Mouse (Mus musculus) lung, embryonic 16.5 days (tissue): ENCODE measurements around the gene Rasl2-9. TPM values are rescaled to one million over a fixed set of nuclear protein-coding genes. Genes with fewer than 3 reads are reported as not detected.
"Not testable (repeated sequence)": the region's sequence is repeated elsewhere in the genome, so short reads cannot be mapped to it uniquely, and the experiment has no call there.

Source experiments
- ATAC-seq: fragments of 200-750 bp; cut with Nextera tagmentation; 2 replicates; pipeline ENCODE4 v1.8.0; 2017; ENCODE audit warnings: low read depth, mild to moderate bottlenecking, moderate library complexity
- H3K27ac ChIP-seq: fragments of 300-500 bp; sonication (generic); 2 replicates; pipeline ENCODE4 v1.5.1; 2014; ENCODE audit warnings: mild to moderate bottlenecking, control low read depth, low read length
- H3K27me3 ChIP-seq: fragments of 300-500 bp; sonication (generic); 2 replicates; pipeline ENCODE4 v1.6.1; 2014; ENCODE audit warnings: low read depth, low read length, mixed read lengths; ENCODE audit not compliant: control insufficient read depth, insufficient read depth
- H3K36me3 ChIP-seq: fragments of 300-500 bp; sonication (generic); 2 replicates; pipeline ENCODE4 v1.6.1; 2014; ENCODE audit warnings: low read length; ENCODE audit not compliant: control insufficient read depth, insufficient read depth
- H3K4me1 ChIP-seq: fragments of 300-500 bp; sonication (generic); replicated peaks from 2 replicates; pipeline ENCODE4 v1.6.1; 2014; ENCODE audit warnings: low read length, mixed read lengths; ENCODE audit not compliant: control insufficient read depth, insufficient read depth
- H3K4me2 ChIP-seq: fragments of 300-500 bp; sonication (generic); 2 replicates; pipeline ENCODE4 v1.6.1; 2014; ENCODE audit warnings: low read depth, low read length, control low read depth
- H3K4me3 ChIP-seq: fragments of 300-500 bp; sonication (generic); 2 replicates; pipeline ENCODE4 v1.5.1; 2014; ENCODE audit warnings: mild to moderate bottlenecking, low read length, control low read depth
- H3K9ac ChIP-seq: fragments of 300-500 bp; sonication (generic); 2 replicates; pipeline ENCODE4 v1.6.1; 2014; ENCODE audit warnings: low read length, control low read depth
- H3K9me3 ChIP-seq: fragments of 300-500 bp; sonication (generic); 2 replicates; pipeline ENCODE4 v1.6.1; 2016; ENCODE audit warnings: low read length; ENCODE audit not compliant: control insufficient read depth
- WGBS: fragments of 180-500 bp; shearing (Covaris S2); extraction: QIAGEN DNeasy Blood & Tissue Kit; methylation state at CpG from one replicate; pipeline ENCODE4 v1.1.7; 2014; 5-methylcytosine and 5-hydroxymethylcytosine counted together
- polyA plus RNA-seq: library from polyadenylated mRNA; unstranded; fragments of >200 nt; fragmentation: Nextera tagmentation; extraction: Ambion mirVana; gene quantifications from 2 replicates; pipeline ENCODE4 v1.2.1, GENCODE M21; 2015

The Rasl2-9 gene
- polyA plus RNA-seq, 1 experiment from 2014 or later, result 0.51 TPM

GRCm38 (mm10) chr7:5083325-5084105, 42.2 kb downstream of the Rasl2-9 start:
- H3K4me3 ChIP-seq, result no peak overlapping the region
- H3K36me3 ChIP-seq, result peaks cover 15% of the 10 kb centered on the region; the same call in 1 of the 2 replicates
- no peaks in the 10 kb centered on the region for H3K27me3 ChIP-seq
- H3K9ac ChIP-seq, result no peak overlapping the region
- H3K4me2 ChIP-seq, result no peak overlapping the region
- 90% methylated on average over 18 of the region's 18 CpGs for WGBS
- peaks cover 17% of the 10 kb centered on the region for H3K4me1 ChIP-seq
- H3K27ac ChIP-seq, result no peak overlapping the region
- no peak for ATAC-seq
- H3K9me3 ChIP-seq, result no peaks in the 10 kb centered on the region

- H3K4me1 ChIP-seq, result peaks cover 17% of the 10 kb centered on the region
- 94% methylated on average over 2 of the region's 2 CpGs for WGBS
- H3K4me3 ChIP-seq, result no peak overlapping the region
- H3K9me3 ChIP-seq, result no peaks in the 10 kb centered on the region
- H3K36me3 ChIP-seq, result peaks cover 24% of the 10 kb centered on the region
- ATAC-seq, result no peak
- H3K4me2 ChIP-seq, result peak overlapping the region; percentile 84; the same call in 1 of the 2 replicates
- no peak overlapping the region for H3K27ac ChIP-seq
- H3K27me3 ChIP-seq, result no peaks in the 10 kb centered on the region
- H3K9ac ChIP-seq, result 0 out of 2 replicates have a peak overlapping the region, but pooled peaks have one; percentile 42
Observed at GRCm38 (mm10) chr7:5081939-5082338, 43.8 kb downstream of the Rasl2-9 start.

GRCm38 (mm10) chr7:5081241-5081640, 44.5 kb downstream of the Rasl2-9 start:
- no peaks in the 10 kb centered on the region for H3K9me3 ChIP-seq
- no peak for ATAC-seq
- 60% methylated on average over 6 of the region's 6 CpGs for WGBS
- H3K4me1 ChIP-seq, result peaks cover 17% of the 10 kb centered on the region
- peaks cover 29% of the 10 kb centered on the region for H3K36me3 ChIP-seq
- no peak overlapping the region for H3K27ac ChIP-seq
- H3K9ac ChIP-seq, result peak overlapping the region; percentile 99
- H3K4me3 ChIP-seq, result peak overlapping the region; percentile 97
- no peaks in the 10 kb centered on the region for H3K27me3 ChIP-seq
- H3K4me2 ChIP-seq, result peak overlapping the region; percentile 84

- WGBS, result 8% methylated on average over 6 of the region's 6 CpGs
- H3K27me3 ChIP-seq, result no peaks in the 10 kb centered on the region
- peaks cover 17% of the 10 kb centered on the region for H3K4me1 ChIP-seq
- peaks cover 32% of the 10 kb centered on the region for H3K36me3 ChIP-seq
- no peak for ATAC-seq
- H3K4me3 ChIP-seq, result peak overlapping the region; percentile 97
- peak overlapping the region; percentile 84 for H3K4me2 ChIP-seq
- H3K27ac ChIP-seq, result peak overlapping the region; percentile 94
- H3K9ac ChIP-seq, result peak overlapping the region; percentile 99
- no peaks in the 10 kb centered on the region for H3K9me3 ChIP-seq
Observed at GRCm38 (mm10) chr7:5080815-5081214, 44.9 kb downstream of the Rasl2-9 start.

DNA sequence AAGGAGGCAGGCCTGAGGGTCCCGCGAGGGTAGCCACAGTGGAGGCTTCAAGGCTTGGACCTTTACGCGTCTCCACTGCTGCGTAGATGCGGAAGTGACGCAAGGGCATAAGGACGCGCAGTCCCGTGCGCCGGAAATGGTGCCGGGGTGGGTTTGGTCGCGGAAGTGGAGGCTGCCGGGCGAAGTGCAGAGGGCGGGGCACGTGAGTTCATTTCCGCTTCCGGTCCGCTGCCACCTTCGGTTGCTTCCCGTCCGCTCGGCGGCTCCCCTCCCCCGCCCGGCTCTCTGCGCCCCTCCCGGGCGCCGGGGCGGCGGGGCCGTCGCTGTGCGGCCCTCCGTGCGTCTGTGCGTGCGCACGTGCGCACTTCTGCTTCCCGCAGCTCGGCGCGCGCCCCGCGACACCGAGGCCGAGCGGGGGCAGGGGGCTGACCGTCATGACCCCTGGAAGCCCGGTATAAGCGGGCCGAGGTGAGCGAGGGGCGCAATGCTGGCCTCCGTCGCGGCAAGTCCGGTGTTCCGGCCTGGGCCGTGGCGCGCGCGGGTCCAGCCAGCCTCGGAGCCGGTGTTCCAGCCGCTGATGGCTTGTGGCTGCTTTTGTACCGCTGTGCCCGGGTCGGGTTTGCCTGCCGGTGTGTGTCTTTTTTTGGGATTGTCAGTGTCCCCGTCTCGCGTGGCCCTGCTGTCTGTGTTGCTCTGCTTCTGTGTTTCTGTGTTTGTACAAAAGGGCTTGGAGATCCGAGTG, 45.6 kb downstream of the Rasl2-9 start, which contains the start of gene Epn1:
Gene Epn1, plus strand, starts transcription at position 226 of the 742 bp plus-strand sequence.
- Histone ChIP-seq H3K4me1 (peaks cover 17% of the 10 kb centered on the region), H3K4me2 (peak within 1 kb of the TSS; percentile 84), H3K27me3 (no peaks in the 10 kb centered on the region), H3K4me3 (peak within 1 kb of the TSS; percentile 97), H3K9ac (peak within 1 kb of the TSS; percentile 99), H3K36me3 (peaks cover 31% of the 10 kb centered on the region), H3K9me3 (no peaks in the 10 kb centered on the region), H3K27ac (peak within 1 kb of the TSS; percentile 94)
- under 1% methylated on average over 77 of the region's 81 CpGs for WGBS
- ATAC-seq, result peak; percentile 97

DNA sequence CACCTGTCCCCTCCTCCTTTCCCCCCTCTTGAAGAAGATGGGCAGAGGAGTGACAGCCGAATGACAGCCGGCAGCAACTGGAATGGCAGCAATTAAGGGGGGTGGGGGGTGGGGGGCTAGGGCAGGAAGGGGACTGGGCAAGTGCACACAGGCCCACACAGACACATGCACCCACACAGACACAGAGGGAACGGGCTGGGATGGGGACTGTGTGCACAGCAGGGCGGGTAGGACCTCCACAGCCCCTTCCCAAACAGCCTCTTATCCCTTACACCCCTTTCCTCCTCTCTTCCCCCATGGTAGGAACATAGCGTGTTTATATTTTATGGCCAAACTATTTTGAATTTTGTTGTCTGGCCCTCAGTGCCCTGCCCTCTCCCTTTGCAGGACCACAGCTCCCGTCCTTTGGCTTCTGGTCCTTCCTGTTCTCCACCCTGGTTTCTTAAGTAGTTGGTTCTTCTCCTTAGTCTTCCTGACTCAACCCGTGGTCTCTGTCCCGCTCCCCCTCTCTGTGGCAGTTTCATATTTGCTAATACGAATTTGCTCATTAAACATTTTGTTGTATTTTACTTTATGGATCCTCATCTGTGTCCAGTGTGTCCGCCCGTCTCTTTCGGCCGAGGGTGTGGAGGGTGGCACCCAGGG, 46.3 kb downstream of the Rasl2-9 start:
- Histone ChIP-seq H3K9ac (peak overlapping the region; percentile 99), H3K4me3 (peak overlapping the region; percentile 97), H3K27ac (peak overlapping the region; percentile 94), H3K4me1 (peaks cover 17% of the 10 kb centered on the region), H3K36me3 (peaks cover 38% of the 10 kb centered on the region), H3K4me2 (peak overlapping the region; percentile 84)
- H3K27me3 ChIP-seq, H3K9me3 ChIP-seq: not testable (repeated sequence)
- peak; percentile 29 for ATAC-seq
- 29% methylated on average over 9 of the region's 13 CpGs for WGBS

GRCm38 (mm10) chr7:5076931-5077330, 48.8 kb downstream of the Rasl2-9 start:
- Histone ChIP-seq H3K9ac (no peak overlapping the region), H3K27me3 (no peaks in the 10 kb centered on the region), H3K4me2 (no peak overlapping the region), H3K36me3 (peaks cover 41% of the 10 kb centered on the region), H3K4me3 (no peak overlapping the region), H3K9me3 (no peaks in the 10 kb centered on the region), H3K27ac (no peak overlapping the region), H3K4me1 (peaks cover 10% of the 10 kb centered on the region)
- WGBS, result 75% methylated on average over 2 of the region's 2 CpGs
- no peak for ATAC-seq

GRCm38 (mm10) chr7:5074984-5075383, 50.8 kb downstream of the Rasl2-9 start:
- Histone ChIP-seq H3K27me3 (no peaks in the 10 kb centered on the region), H3K9me3 (no peaks in the 10 kb centered on the region), H3K4me2 (no peak overlapping the region), H3K4me3 (no peak overlapping the region), H3K9ac (no peak overlapping the region), H3K4me1 (no peaks in the 10 kb centered on the region), H3K27ac (no peak overlapping the region), H3K36me3 (peaks cover 60% of the 10 kb centered on the region)
- WGBS, result 98% methylated on average over 5 of the region's 5 CpGs
- no peak for ATAC-seq
